Mouse (Mus musculus): ENCODE measurements around the gene Apba2.

The Apba2 gene

GRCm38 (mm10) chr7:64531297-64531696 lies 29.8 kb downstream of the Apba2 start:
- DNase-seq = no peak

GRCm38 (mm10) chr7:64533374-64533773 lies 31.9 kb downstream of the Apba2 start:
- DNase-seq = no peak

GRCm38 (mm10) chr7:64535269-64535668 lies 33.8 kb downstream of the Apba2 start:
- no peak for DNase-seq

GRCm38 (mm10) chr7:64539450-64540148 lies 38.1 kb downstream of the Apba2 start:
- DNase-seq = no peak

GRCm38 (mm10) chr7:64546801-64547200 lies 45.3 kb downstream of the Apba2 start:
- DNase-seq = no peak

GRCm38 (mm10) chr7:64550856-64551255 lies 49.4 kb downstream of the Apba2 start:
- no peak for DNase-seq

GRCm38 (mm10) chr7:64552523-64553190 lies 51.2 kb downstream of the Apba2 start:
- DNase-seq = no peak

GRCm38 (mm10) chr7:64561711-64562498 lies 60.4 kb downstream of the Apba2 start:
- no peak for DNase-seq

GRCm38 (mm10) chr7:64564891-64565571 lies 63.5 kb downstream of the Apba2 start:
- no peak for DNase-seq

GRCm38 (mm10) chr7:64566371-64567243 lies 65.1 kb downstream of the Apba2 start:
- DNase-seq = no peak

- DNase-seq = no peak
Observed at GRCm38 (mm10) chr7:64568722-64569121, 67.2 kb downstream of the Apba2 start.

- no peak for DNase-seq
Observed at GRCm38 (mm10) chr7:64569676-64570075, 68.2 kb downstream of the Apba2 start.

GRCm38 (mm10) chr7:64570914-64571313 lies 69.4 kb downstream of the Apba2 start:
- DNase-seq = no peak

- DNase-seq = no peak
Observed at GRCm38 (mm10) chr7:64574144-64574543, 72.6 kb downstream of the Apba2 start.

- DNase-seq = no peak
Observed at GRCm38 (mm10) chr7:64576519-64576951, 75.0 kb downstream of the Apba2 start.

GRCm38 (mm10) chr7:64578176-64578575 lies 76.7 kb downstream of the Apba2 start:
- DNase-seq = no peak

- no peak for DNase-seq
Observed at GRCm38 (mm10) chr7:64579887-64580286, 78.4 kb downstream of the Apba2 start.

- no peak for DNase-seq
Observed at GRCm38 (mm10) chr7:64580293-64580692, 78.8 kb downstream of the Apba2 start.

GRCm38 (mm10) chr7:64582358-64582757 lies 80.9 kb downstream of the Apba2 start:
- no peak for DNase-seq

GRCm38 (mm10) chr7:64583670-64584121 lies 82.2 kb downstream of the Apba2 start:
- no peak for DNase-seq

- no peak for DNase-seq
Observed at GRCm38 (mm10) chr7:64586133-64586532, 84.6 kb downstream of the Apba2 start.

GRCm38 (mm10) chr7:64586571-64586970 lies 85.1 kb downstream of the Apba2 start:
- no peak for DNase-seq
